Mouse (Mus musculus) kidney, postnatal 36 days (tissue): ENCODE data around the gene Hist1h3d.
"Not testable (repeated sequence)": the region's sequence is repeated elsewhere in the genome, so short reads cannot be mapped to it uniquely, and the experiment has no call there.

Experiments
- DNase-seq, 2 experiments: peaks; one replicate each; pipeline ENCODE4 v3.0.0; 2021 to 2022; ENCODE audit warnings: mixed read lengths in 2 of 2

The Hist1h3d gene

DNA sequence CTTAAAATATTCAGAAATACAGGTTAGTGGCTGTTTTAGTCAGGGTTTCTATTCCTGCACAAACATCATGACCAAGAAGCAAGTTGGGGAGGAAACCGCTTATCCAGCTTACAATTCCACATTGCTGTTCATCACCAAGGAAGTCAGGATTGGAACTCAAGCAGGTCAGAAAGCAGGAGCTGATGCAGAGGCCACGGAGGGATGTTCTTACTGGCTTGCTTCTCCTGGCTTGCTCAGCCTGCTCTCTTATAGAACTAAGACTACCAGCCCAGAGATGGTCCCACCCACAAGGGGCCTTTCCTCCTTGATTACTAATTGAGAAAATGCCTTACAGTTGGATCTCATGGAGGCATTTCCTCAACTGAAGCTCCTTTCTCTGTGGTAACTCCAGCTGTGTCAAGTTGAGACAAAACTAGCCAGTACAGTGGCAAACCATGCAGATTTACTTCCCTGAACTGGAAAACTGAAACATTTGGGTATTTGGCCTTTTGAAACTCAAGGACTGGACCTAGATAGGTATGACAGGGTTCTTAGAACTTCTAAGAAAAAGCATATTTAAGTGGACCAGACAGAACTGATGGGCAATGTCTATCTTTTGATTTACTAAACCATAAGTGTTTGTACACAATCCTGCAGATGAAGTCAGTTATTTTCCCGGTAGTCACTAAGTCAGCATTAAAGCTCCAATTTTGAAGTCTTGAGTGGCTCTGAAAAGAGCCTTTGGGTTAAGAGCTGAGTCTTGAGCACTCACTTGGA lies 33.2 kb upstream of the Hist1h3d start:
- DNase-seq: not testable (repeated sequence)

DNA sequence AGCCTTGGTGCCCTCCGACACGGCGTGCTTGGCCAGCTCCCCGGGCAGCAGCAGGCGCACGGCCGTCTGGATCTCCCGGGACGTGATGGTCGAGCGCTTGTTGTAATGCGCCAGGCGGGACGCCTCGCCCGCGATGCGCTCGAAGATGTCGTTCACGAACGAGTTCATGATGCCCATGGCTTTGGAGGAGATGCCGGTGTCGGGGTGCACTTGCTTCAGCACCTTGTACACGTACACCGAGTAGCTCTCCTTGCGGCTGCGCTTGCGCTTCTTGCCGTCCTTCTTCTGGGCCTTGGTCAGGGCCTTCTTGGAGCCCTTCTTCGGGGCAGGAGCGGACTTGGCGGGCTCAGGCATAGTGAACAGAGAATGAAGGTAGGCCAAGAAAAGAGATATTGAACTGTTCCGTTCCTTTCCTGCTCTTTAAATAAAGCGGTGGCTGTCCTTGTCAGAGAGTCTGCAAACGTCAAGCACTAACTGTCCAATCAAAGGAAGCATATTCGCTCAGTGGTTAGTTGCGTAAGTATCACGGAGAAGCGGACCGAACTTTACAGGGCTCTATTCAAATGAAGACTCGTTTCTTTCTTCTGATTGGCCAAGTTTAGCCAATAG lies 32.5 kb upstream of the Hist1h3d start, which contains the start of gene Hist1h2bh:
Gene Hist1h2bh (minus strand): TSS at position 394 of the 609 bp plus-strand sequence.
- DNase-seq: peak; percentile 65 to 93

DNA sequence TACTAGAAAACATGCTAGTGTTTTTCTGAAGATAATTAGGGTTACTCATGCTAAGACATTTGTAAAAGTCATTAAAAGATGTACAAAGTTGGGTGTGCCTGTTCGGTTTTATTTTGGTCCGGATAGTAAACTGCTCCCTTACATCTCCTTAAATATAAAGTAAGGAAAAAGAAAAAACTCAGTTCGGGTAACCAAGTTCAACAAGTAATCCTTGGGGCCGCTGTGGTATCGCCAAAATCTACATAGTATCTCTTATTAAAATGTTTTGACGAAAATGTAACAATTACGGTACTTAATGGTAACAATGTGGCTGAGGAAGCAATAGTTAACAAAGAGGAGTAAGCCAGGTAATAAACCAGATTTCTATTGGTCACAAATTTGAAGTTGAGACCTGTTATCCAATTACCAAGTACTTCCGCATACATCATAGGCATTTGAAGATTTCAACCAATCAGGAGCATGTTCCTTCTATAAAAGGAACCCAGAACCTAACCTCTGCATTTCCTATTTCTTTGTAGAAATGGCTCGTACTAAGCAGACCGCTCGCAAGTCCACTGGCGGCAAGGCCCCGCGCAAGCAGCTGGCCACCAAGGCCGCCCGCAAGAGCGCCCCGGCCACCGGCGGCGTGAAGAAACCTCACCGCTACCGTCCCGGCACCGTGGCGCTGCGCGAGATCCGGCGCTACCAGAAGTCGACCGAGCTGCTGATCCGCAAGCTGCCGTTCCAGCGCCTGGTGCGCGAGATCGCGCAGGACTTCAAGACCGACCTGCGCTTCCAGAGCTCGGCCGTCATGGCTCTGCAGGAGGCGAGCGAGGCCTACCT lies 31.4 kb upstream of the Hist1h3d start, which contains the start of gene Hist1h3f:
Gene Hist1h3f (plus strand): TSS at position 88 of the 822 bp plus-strand sequence.
- peak; percentile 64 to 90 for DNase-seq

GRCm38 (mm10) chr13:23544787-23545120 lies 30.8 kb upstream of the Hist1h3d start:
- DNase-seq: not testable (repeated sequence)

- DNase-seq: no peak
Measured at GRCm38 (mm10) chr13:23546694-23547093, 28.9 kb upstream of the Hist1h3d start.

DNA sequence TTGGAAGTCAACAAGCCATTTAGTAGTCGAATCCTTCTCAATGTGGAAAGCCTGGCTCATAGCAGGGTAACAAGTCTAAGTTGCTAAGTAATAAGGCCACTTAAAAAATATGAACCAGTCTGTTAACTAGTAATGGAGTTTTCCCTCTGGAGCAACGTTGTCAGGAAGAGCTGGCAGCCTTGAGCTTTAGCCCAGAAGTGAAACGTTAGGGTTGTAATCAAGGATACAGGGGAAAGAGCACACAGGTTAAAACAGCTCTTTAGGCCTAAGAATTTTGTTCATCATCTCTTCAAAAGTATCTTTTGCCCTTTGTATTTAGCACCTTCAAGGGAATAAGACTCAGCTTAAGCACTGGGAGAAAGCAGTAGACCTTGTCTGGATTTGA lies 24.8 kb upstream of the Hist1h3d start:
- DNase-seq: no peak

- peak; percentile 83 to 89 for DNase-seq
Measured at GRCm38 (mm10) chr13:23551146-23551834, 24.3 kb upstream of the Hist1h3d start, which contains the start of gene Hist1h4f. Hist1h4f (minus strand) TSS chr13:23551648.

- DNase-seq: no peak
Measured at GRCm38 (mm10) chr13:23551931-23552914, 23.3 kb upstream of the Hist1h3d start.

DNA sequence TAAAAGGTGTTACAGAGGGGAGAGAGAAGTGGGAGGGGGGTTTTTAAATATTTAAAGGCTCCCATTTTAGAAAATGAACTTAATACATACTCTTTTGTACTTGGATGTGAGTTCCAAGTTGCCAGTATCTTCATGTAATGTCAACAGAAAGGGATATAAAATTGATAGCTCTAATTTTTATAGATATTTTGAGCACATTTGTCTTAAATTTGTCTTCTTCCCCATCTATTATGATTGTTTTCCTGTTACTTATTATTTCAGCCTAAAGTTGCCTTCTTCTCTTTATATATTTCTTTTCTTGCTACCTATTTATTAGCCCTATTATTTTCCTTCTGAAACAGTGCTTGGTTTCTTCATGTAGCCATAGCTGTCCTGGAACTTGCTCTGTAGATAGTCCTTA lies 22.6 kb upstream of the Hist1h3d start, which contains the start of gene Hist1h1d:
Gene Hist1h1d (plus strand): TSS at position 301 of the 400 bp plus-strand sequence.
- DNase-seq: no peak

- no peak for DNase-seq
Measured at GRCm38 (mm10) chr13:23554393-23554792, 21.2 kb upstream of the Hist1h3d start.

DNA sequence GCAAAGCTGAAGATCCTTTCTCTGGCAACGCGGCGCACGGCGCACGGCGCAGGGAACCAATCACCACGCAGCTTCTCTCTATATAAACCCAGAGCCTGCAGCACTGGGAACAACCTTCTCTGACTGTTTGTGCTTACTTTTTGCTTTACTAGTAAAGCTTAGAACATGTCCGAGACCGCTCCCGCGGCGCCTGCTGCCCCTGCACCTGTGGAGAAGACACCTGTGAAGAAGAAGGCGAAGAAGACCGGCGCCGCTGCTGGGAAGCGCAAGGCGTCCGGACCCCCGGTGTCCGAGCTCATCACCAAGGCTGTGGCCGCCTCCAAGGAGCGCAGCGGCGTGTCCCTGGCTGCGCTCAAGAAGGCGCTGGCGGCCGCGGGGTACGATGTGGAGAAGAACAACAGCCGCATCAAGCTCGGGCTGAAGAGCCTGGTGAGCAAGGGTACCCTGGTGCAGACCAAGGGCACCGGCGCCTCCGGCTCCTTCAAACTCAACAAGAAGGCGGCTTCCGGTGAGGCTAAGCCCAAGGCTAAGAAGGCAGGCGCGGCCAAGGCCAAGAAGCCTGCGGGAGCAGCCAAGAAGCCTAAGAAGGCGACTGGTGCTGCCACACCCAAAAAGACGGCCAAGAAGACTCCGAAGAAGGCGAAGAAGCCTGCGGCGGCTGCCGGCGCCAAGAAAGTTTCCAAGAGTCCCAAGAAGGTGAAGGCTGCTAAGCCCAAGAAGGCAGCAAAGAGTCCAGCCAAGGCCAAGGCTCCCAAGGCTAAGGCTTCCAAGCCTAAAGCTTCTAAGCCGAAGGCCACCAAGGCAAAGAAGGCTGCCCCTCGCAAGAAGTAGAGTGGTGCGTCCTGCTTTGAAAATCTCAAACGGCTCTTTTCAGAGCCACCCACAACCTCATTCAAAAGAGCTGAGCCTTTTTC lies 20.4 kb upstream of the Hist1h3d start:
- peak; percentile 70 to 75 for DNase-seq

DNA sequence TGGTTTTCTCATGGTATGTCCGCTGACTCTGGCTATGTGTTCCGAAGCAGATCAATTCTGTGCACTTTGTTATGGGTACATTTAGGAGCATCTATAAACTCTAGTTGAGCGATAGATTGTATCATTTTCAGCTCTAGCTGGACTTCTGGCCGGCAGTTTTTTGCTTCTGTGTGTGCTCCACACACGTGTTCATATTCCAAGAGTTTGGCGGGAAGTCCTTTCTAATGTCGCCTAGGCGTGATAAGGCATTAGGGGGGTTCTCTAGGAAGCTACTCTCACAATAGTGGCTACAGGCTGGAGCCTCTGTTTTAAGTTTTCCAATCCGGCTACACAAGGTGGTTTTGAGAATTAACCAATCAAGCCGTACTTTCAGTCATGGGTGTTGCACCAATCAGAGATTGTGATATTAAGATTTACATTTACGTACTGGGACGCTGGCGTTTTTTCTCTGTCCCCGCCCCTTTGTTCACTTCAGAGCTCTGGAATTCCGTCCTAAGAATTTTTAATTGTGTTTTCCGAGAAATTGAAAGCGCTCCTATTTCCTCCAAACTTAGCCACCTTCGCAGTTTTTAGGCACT lies 19.6 kb upstream of the Hist1h3d start:
- DNase-seq: peak; percentile 75 to 89

GRCm38 (mm10) chr13:23556906-23557305 lies 18.7 kb upstream of the Hist1h3d start:
- no peak for DNase-seq

DNA sequence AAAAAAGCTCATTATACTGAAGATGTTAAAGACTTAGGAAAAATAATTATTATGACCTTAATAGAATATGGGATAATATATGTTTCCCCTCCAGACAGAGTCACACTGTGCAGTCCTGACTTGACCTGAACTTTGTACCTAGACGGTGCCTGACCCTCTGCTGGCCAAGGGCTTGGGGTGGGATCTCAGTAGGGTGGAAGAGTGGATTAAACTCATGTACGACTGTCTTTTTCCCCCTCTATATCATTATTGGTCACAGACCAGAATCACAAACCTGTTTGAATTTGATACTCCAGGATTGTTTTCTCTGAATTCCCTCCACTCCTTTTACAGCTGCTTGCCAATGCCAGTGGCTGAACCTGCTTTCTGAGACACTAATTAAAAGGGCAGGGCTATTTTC lies 14.9 kb upstream of the Hist1h3d start:
- not testable (repeated sequence) for DNase-seq

GRCm38 (mm10) chr13:23561531-23561882 lies 14.1 kb upstream of the Hist1h3d start:
- not testable (repeated sequence) for DNase-seq

GRCm38 (mm10) chr13:23561883-23562659 lies 13.5 kb upstream of the Hist1h3d start, which contains the start of gene Hist1h3e:
Hist1h3e (minus strand) TSS chr13:23562369.
- DNase-seq: peak; percentile 92 to 95

DNA sequence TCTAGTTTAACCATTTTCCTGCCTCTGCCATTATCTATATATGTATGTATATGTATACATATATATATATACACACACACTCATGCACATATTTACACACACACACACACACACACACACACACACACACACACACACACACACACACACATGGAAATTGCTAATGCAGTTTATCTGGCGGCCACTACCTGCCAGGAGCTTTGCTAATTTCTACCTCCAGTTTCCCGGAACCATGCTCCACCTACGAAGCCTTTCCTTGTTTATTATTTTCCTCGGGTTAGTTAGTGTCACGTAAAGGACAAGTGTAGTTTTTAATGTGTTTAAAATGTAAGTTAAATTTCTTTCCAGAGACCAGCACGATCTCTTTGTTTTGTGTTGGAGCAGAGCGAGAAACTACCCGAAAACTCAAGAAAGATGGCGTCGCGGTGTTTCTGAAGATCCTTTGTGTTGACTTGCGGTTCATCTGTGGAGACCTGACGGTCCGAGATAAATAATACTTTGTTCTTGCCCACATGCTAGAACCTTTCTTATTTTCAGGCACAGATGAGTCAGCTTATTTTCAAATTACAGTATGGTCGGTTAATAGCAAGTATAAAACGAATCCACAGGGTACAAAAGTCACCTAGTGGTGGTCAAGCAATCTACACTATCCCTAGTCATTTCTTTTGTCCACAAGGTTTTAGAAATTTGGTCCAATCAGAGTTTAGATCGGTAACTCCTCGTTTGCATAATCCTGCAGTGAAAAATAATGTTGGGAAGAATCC lies 12.7 kb upstream of the Hist1h3d start:
- peak; percentile 36 to 53 for DNase-seq

DNA sequence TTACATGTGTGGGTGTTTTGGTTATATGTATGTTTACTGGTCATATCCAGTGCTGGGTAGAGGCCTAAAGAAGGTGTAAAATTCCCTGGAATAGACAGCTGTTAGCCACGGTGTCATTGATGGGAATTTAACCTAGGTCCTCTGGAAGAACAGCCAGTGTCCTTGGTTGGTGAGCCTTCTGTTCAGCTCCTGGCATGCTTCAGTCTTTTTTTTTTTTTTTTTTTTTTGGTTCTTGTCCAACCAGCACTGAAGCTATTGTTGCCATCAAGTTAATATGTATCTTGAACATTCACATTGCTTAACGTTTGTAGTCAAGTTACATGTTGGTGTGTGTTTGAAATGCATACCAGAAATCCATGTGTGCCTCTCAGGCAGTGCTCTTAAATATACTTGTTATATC lies 11.1 kb upstream of the Hist1h3d start:
- DNase-seq: no peak
